Mouse (Mus musculus) kidney, embryonic 16.5 days (tissue): ENCODE measurements at regions not wholly inside any gene's neighbourhood (a gene's known extent, or its start where the extent isn't known, plus 50 kb on each side); places are given as distances from the start of the nearest gene placed in this dataset.

Experiments used
- ATAC-seq: fragments of 200-750 bp; cut with Nextera tagmentation; 2 replicates; pipeline ENCODE4 v1.8.0; 2017; ENCODE audit warnings: moderate TSS enrichment; ENCODE audit not compliant: low FRiP score, low TSS enrichment
- H3K27ac ChIP-seq: fragments of 300-500 bp; sonication (generic); 2 replicates; pipeline ENCODE4 v1.5.1; 2014; ENCODE audit warnings: low read length
- H3K27me3 ChIP-seq: fragments of 300-500 bp; sonication (generic); 2 replicates; pipeline ENCODE4 v1.6.1; 2014; ENCODE audit warnings: low read length, control low read depth, mixed read lengths; ENCODE audit not compliant: insufficient read depth
- H3K36me3 ChIP-seq: fragments of 300-500 bp; sonication (generic); 2 replicates; pipeline ENCODE4 v1.6.1; 2014; ENCODE audit warnings: low read length, control low read depth, mixed read lengths; ENCODE audit not compliant: insufficient read depth
- H3K4me1 ChIP-seq: fragments of 300-500 bp; sonication (generic); 2 replicates; pipeline ENCODE4 v1.6.1; 2014; ENCODE audit warnings: low read length, control low read depth, mixed read lengths; ENCODE audit not compliant: insufficient read depth
- H3K4me2 ChIP-seq: fragments of 300-500 bp; sonication (generic); replicated peaks from 2 replicates; pipeline ENCODE4 v1.6.1; 2014; ENCODE audit warnings: low read depth, low read length
- H3K4me3 ChIP-seq: fragments of 300-500 bp; sonication (generic); 2 replicates; pipeline ENCODE4 v1.5.1; 2014; ENCODE audit warnings: mild to moderate bottlenecking, low read length
- H3K9ac ChIP-seq: fragments of 300-500 bp; sonication (generic); replicated peaks from 2 replicates; pipeline ENCODE4 v1.6.1; 2014; ENCODE audit warnings: low read length
- H3K9me3 ChIP-seq: fragments of 300-500 bp; sonication (generic); 2 replicates; pipeline ENCODE4 v1.6.1; 2016; ENCODE audit warnings: low read length, control low read depth
- WGBS: fragments of 180-500 bp; shearing (Covaris S2); extraction: QIAGEN DNeasy Blood & Tissue Kit; methylation state at CpG from one replicate; pipeline ENCODE4 v1.1.7; 2014; 5-methylcytosine and 5-hydroxymethylcytosine counted together

DNA sequence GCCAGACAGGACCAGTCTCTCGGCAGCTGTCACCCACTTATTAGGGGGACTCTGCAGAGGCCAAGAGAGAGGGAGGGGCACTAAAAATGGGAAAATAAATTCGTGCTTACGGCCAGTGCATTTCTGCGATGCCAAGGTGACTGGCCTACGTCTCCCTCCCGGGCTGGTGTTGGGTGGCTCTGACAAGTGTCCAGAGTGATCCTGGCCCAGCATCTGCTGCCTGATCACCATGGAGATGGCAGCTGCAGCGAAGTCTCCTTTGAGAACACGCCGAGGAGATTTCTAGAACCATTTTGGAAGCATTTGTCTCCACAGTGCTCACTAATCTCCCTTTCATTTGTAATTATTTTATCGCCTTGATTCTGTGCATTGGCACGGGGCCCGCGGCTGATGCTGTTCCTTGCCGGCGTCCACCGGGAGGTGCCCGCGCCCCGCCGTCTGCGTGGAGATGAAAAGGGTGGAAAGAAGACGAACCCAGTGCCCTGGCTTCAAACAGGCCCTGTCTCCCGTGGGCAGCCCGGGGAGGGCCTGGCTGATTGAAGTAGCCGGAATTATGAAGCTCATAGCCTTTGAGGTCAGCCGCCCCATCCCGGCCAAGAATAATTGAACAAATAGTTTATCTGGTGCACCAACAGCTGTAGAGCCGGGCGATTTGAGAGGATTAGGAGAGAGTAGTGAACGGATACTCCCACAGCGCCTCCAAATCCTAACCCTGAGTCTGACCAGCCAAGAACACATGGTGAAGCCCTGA, 102.2 kb upstream of the Tmem45b start:
- Histone ChIP-seq H3K4me2 (no peak overlapping the region), H3K9me3 (no peaks in the 10 kb centered on the region), H3K36me3 (no peaks in the 10 kb centered on the region), H3K4me1 (no peaks in the 10 kb centered on the region), H3K27ac (no peak overlapping the region), H3K4me3 (no peak overlapping the region), H3K27me3 (no peaks in the 10 kb centered on the region), H3K9ac (no peak overlapping the region)
- ATAC-seq: no peak
- 82% methylated on average over 31 of the region's 31 CpGs for WGBS

DNA sequence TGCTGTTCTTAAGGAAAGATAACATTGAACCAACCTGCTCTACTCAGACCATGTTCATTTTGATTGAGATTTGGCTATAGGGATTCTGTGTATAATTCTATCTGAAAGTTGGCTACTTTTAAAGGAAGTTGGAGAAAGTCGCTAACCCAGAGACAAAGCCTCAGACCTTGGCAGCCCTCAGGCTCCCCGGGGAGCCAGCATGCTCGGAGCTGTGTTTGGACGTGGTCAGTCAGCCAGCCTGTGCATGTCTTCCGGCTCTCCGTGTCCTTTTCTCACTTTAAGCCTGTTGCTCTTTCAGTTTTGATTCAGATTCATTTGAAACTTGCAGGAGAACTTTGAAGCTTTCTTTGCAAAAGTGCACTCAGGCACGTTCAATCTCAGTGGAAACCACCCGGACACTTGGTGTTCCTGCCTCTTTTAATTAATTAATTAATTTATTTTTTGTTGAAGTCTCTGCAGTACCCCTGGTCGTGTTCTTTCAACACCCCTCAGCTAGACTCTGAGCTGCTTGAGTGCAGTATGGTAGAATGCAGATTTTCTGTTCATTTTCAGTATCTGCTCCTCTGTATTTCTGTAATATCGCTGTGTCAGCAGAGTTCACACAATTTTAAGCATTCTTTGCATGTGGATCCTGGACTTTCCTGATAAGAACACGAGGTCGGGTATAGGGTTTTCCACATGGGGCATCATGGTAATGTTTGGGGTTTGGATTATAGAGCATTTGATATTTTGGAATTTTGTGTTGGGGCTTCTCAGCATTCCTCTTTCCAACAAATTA, 100.9 kb upstream of the Tmem45b start:
- H3K27me3 ChIP-seq: no peaks in the 10 kb centered on the region
- H3K4me3 ChIP-seq: no peak overlapping the region
- no peak for ATAC-seq
- H3K9ac ChIP-seq: no peak overlapping the region
- WGBS: 63% methylated on average over 12 of the region's 12 CpGs
- H3K27ac ChIP-seq: no peak overlapping the region
- no peaks in the 10 kb centered on the region for H3K4me1 ChIP-seq
- no peaks in the 10 kb centered on the region for H3K36me3 ChIP-seq
- no peaks in the 10 kb centered on the region for H3K9me3 ChIP-seq
- H3K4me2 ChIP-seq: no peak overlapping the region

DNA sequence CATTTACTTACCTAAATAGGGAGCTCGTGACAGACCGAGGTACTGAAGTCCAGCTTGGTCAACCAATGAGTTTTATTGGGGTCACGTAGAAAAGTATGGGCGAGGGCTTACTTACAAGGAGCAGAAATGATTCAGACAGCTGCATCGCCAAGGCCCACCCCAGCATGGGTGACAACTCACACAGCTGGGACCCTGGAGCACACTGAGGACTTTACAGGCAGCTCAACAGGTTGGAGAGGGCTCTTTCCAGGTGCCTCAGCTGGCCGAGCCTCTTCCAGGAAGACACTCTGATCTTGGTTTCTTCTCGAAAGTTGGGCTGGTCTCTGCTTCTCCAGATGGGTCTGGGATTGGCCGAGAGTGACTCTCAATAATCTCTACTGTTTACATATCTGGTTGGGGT, 99.3 kb upstream of the Tmem45b start:
- no peaks in the 10 kb centered on the region for H3K36me3 ChIP-seq
- no peak overlapping the region for H3K4me2 ChIP-seq
- no peaks in the 10 kb centered on the region for H3K9me3 ChIP-seq
- H3K4me1 ChIP-seq: no peaks in the 10 kb centered on the region
- no peak overlapping the region for H3K27ac ChIP-seq
- H3K27me3 ChIP-seq: no peaks in the 10 kb centered on the region
- no peak overlapping the region for H3K9ac ChIP-seq
- WGBS: 89% methylated on average over 8 of the region's 8 CpGs
- no peak overlapping the region for H3K4me3 ChIP-seq
- no peak for ATAC-seq

DNA sequence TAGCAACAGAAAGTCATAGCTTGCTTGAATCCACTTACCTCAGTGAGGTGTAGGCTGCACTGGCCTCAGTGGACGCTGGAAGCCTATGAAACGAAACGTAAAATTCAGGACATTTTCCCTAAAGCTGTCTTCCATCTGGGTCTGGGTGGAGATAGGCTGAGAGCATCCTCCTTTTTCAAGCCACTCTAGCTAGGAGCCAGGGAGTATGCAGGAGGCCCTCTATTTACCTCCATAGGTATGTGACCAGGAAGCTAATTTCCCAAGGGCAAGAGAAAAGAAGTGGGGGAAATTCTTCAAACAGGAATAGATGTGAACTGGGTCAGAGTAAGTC, 95.9 kb upstream of the Tmem45b start:
- H3K4me2 ChIP-seq: no peak overlapping the region
- H3K9ac ChIP-seq: no peak overlapping the region
- ATAC-seq: no peak
- no peak overlapping the region for H3K4me3 ChIP-seq
- H3K9me3 ChIP-seq: no peaks in the 10 kb centered on the region
- H3K27ac ChIP-seq: no peak overlapping the region
- no peaks in the 10 kb centered on the region for H3K27me3 ChIP-seq
- WGBS: 90% methylated on average over 3 of the region's 3 CpGs
- no peaks in the 10 kb centered on the region for H3K36me3 ChIP-seq
- H3K4me1 ChIP-seq: no peaks in the 10 kb centered on the region

DNA sequence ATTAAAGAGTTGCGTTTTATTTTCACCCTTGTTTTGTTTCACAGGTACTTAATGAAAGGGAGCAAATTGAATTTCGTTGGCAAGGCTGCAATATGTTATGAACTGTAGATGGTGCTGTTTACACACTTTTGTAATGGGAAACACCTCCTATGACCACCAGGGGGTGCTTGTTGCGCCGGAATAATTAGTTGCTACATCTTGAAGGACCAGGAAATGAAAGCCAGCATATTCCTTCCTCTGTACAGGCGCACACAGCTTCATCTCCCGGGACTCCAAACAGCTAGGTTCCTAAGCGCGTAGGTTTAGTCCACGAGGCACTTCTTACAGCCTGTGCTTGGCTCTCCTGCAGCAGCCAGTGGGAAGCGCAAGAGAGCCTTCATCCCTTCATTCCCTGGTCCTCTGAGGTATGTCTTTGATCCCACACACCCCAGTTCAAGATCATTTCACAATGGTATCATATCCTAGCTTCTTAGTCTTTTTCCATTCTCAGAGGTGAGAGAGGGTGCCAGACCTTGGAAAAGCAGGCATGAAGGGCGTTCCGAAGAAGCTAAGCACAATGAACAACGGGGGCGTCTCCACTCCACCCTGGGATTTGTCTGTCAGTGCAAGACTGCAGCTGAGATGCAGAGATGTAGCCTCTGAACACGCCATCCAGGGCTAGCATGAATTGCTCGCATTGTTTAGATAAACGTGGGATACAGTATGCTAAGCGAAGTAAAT, 95.4 kb upstream of the Tmem45b start:
- Histone ChIP-seq H3K27ac (no peak overlapping the region), H3K4me3 (peak overlapping the region; percentile 33), H3K9me3 (no peaks in the 10 kb centered on the region), H3K27me3 (no peaks in the 10 kb centered on the region), H3K9ac (peak overlapping the region; percentile 55), H3K4me2 (peak overlapping the region; percentile 55), H3K36me3 (no peaks in the 10 kb centered on the region), H3K4me1 (no peaks in the 10 kb centered on the region)
- ATAC-seq: 0 out of 2 replicates have a peak, but pooled peaks have one; percentile 6
- WGBS: 34% methylated on average over 18 of the region's 18 CpGs

DNA sequence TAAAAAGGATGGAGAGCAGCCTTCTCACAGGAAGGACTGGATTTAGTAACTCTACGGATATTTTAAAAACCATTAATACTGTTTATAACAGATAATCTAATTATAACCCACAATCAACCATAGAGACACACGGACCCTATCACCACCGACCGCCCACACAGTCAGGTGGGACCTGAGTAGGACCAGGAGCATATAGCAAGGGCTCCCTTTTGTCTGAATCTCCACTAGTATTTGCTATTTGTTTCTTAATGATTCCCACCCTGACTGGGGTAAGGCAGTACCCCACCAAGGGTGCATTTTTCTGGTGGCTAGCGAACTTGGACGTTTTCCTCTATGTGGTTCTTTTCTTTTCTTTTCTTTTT, 79.4 kb upstream of the Tmem45b start:
- Histone ChIP-seq H3K9ac (no peak overlapping the region), H3K4me3 (no peak overlapping the region), H3K9me3 (no peaks in the 10 kb centered on the region), H3K4me2 (no peak overlapping the region), H3K4me1 (no peaks in the 10 kb centered on the region), H3K27me3 (0 out of 2 replicates have a peak, but pooled peaks cover 4% of the 10 kb centered on the region), H3K27ac (no peak overlapping the region), H3K36me3 (no peaks in the 10 kb centered on the region)
- ATAC-seq: peak; percentile 19; the same call in 1 of the 2 replicates
- WGBS: 69% methylated on average over 6 of the region's 6 CpGs

DNA sequence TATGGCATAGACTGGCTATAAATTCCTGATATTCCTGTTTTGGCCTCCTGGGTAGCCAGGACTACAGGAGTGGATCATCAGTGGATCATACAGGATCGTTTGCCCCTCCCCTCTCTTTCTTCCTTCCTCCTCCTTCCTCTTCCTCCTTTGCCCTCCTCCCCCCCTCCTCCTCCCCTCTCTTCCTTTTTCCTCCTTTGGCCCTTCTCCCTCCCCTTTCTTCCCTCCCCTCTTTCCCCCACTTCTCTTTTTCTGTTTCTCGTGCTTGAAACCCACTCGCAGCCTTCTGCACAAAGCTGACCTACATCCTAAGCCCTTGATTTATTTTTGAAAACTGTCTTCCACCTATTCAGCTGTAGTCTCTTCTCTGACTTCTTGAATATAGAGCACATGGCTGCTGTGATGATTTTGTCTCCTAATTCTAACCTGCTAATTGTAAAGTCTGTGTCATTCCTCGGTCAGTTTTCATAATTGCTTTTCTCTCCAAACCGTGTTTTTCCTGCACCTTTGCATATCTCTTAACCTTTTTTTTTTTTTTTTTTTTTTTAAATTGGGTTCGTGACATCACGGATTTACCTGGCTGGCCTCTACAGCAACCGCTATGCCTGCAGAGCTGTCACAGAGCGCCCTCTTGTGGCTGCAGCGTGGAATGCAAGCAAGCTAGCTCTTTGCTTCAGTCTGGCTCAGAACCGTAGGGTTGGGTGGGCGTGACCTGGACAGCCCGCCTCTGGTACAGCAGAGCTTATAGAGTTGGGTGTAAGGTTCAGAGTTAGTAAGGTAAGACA, 78.8 kb upstream of the Tmem45b start:
- Histone ChIP-seq H3K27ac (no peak overlapping the region), H3K9ac (no peak overlapping the region), H3K4me1 (no peaks in the 10 kb centered on the region), H3K4me2 (no peak overlapping the region), H3K4me3 (no peak overlapping the region), H3K9me3 (no peaks in the 10 kb centered on the region), H3K27me3 (0 out of 2 replicates have a peak, but pooled peaks cover 4% of the 10 kb centered on the region), H3K36me3 (no peaks in the 10 kb centered on the region)
- 8% methylated on average over 13 of the region's 13 CpGs for WGBS
- ATAC-seq: peak; percentile 79

DNA sequence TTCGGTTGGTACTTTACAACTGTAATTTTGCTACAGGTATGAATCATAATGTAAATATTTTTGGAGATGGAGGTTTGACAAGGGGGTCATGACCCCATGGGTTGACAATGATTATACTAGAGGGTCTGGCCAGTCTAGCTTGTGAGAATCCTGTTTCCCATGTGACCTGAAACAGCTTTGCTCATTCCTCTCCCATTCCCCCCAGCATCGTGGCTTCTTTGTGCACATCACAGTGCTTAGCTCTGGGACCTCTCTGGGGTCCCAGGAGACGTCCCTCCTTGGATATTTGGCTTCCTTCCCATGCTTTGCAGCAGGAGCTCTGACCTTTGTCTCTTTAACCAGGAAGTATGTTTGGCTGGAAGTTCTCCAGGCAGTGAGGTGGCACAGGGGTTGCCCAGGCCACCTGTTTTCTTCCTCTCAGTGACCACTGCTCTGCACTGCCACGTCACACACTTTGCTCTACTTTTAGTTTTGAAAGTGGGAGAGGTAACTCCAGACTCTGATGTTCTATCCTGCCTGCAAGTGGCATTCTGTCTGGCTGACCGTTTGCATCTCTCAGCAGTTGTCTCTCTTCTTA, 77.4 kb upstream of the Tmem45b start:
- 0 out of 2 replicates have a peak, but pooled peaks cover 4% of the 10 kb centered on the region for H3K27me3 ChIP-seq
- 47% methylated on average over 5 of the region's 5 CpGs for WGBS
- ATAC-seq: no peak

More for the DNA sequence above, 77.4 kb upstream of the Tmem45b start:
- H3K36me3 ChIP-seq: no peaks in the 10 kb centered on the region
- no peak overlapping the region for H3K9ac ChIP-seq
- no peak overlapping the region for H3K4me3 ChIP-seq
- no peak overlapping the region for H3K4me2 ChIP-seq
- H3K4me1 ChIP-seq: no peaks in the 10 kb centered on the region
- no peaks in the 10 kb centered on the region for H3K9me3 ChIP-seq
- H3K27ac ChIP-seq: peak overlapping the region; percentile 20; the same call in 1 of the 2 replicates
